Mouse (Mus musculus) heart, embryonic 10.5 days (tissue): ENCODE results near the gene Pdgfd. TPM values are rescaled to one million over a fixed set of nuclear protein-coding genes. Genes with fewer than 3 reads are reported as not detected.

Source experiments
- DNase-seq: peaks from one replicate; pipeline ENCODE4 v3.0.0-alpha.2; 2017; ENCODE audit warnings: low spot score
- H3K27ac ChIP-seq: fragments of 300-500 bp; sonication (generic); 2 replicates; pipeline ENCODE4 v1.5.1; 2016; ENCODE audit warnings: mild to moderate bottlenecking
- H3K27me3 ChIP-seq: fragments of 300-500 bp; sonication (generic); 2 replicates; pipeline ENCODE4 v1.6.1; 2016; ENCODE audit warnings: mild to moderate bottlenecking; ENCODE audit not compliant: poor library complexity, insufficient read depth, severe bottlenecking
- H3K36me3 ChIP-seq: fragments of 300-500 bp; sonication (generic); 2 replicates; pipeline ENCODE4 v1.6.1; 2016; ENCODE audit warnings: mild to moderate bottlenecking, moderate library complexity
- H3K4me1 ChIP-seq: fragments of 300-500 bp; sonication (generic); 2 replicates; pipeline ENCODE4 v1.6.1; 2016; ENCODE audit warnings: mild to moderate bottlenecking
- H3K4me3 ChIP-seq: fragments of 300-500 bp; sonication (generic); 2 replicates; pipeline ENCODE4 v1.5.1; 2016; ENCODE audit warnings: mild to moderate bottlenecking, moderate library complexity
- H3K9me3 ChIP-seq: fragments of 300-500 bp; sonication (generic); 2 replicates; pipeline ENCODE4 v1.6.1; 2016; ENCODE audit warnings: mild to moderate bottlenecking, moderate library complexity
- WGBS: fragments of 180-500 bp; shearing (Covaris S2); methylation state at CpG from one replicate; pipeline ENCODE4 v1.1.7; 2016; 5-methylcytosine and 5-hydroxymethylcytosine counted together
- polyA plus RNA-seq: library from polyadenylated mRNA; unstranded; fragments of >200 nt; fragmentation: Nextera tagmentation; extraction: Ambion mirVana; gene quantifications from 2 replicates; pipeline ENCODE4 v1.2.1, GENCODE M21; 2016

The Pdgfd gene
- polyA plus RNA-seq, 1 experiment from 2014 or later, result 8.8 TPM

DNA sequence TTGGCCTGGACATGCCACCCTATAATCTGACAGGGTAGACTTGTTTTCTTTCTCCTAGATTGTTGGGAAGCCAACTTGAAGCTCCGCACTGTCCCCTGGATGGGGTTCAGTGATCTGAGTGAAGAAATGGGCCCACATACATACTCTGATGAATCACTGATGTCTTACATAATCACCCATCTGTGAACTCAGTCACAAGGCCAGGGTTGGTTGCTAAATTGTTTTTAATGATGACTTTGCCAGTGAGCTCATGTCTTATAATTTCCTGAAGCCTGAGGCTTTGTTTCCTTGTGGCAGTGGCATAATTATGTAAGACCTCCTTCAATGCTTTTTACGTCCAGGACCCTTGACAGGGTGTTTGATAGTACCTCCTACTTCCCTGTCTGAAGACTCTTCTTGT, 96.4 kb downstream of the Pdgfd start:
- no peaks in the 10 kb centered on the region for H3K27me3 ChIP-seq
- H3K36me3 ChIP-seq, result no peaks in the 10 kb centered on the region
- DNase-seq, result no peak
- no peak overlapping the region for H3K27ac ChIP-seq
- H3K4me1 ChIP-seq, result peaks cover 4% of the 10 kb centered on the region; the same call in 1 of the 2 replicates
- WGBS, result 81% methylated on average over 2 of the region's 2 CpGs
- no peak overlapping the region for H3K4me3 ChIP-seq
- H3K9me3 ChIP-seq, result no peaks in the 10 kb centered on the region

DNA sequence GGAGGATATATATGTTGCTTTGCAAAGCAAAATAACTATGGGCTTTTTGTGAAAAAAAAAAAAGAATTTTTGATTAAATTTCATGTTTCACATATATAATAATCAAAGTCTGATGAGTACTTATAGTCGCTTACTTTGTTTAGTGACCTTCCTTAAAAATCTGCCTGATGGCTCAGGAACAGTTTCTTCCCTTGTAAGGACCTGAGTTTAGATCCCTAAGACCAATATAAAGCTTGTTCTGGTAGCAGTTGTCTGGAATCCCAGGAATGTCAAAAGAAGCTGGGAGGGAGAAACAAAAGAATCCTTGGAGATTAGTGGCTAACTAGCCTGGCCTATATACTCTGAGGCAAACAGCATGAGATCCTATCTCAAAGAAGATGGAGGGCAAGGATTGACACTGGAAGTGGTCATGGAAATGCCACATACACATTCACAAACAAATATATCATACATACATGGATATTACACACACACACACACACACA, 101.5 kb downstream of the Pdgfd start, which contains the start of gene Ddi1:
TSS of gene Ddi1 (minus strand) at position 51 of the 485 bp plus-strand sequence.
- Histone ChIP-seq H3K4me3 (no peak within 1 kb of the TSS), H3K9me3 (no peaks in the 10 kb centered on the region), H3K36me3 (no peaks in the 10 kb centered on the region), H3K27ac (peak within 1 kb of the TSS; percentile 36), H3K4me1 (peaks cover 7% of the 10 kb centered on the region; the same call in 1 of the 2 replicates), H3K27me3 (no peaks in the 10 kb centered on the region)
- DNase-seq, result no peak
- 70% methylated on average over 1 of the region's 1 CpGs for WGBS

DNA sequence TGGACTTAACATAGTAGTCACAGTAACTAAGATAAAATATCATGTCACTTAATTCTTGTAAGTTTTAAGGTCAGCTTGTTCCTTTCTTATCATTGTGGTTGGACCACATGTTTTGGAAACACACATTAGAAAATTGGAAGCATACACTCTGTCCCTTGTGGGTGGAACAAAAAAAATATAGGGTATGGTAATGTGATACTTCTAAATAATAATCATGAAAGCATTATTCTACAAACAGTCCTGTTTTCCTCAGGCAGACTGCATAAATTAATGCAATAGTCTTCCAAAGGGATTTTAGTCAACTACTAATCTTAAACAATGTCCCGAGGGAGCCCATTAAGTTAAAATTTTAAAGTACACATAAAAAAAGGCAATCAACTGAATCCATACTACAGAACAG, 108.0 kb downstream of the Pdgfd start:
- no peak overlapping the region for H3K4me3 ChIP-seq
- 83% methylated on average over 1 of the region's 1 CpGs for WGBS
- H3K36me3 ChIP-seq, result no peaks in the 10 kb centered on the region
- H3K9me3 ChIP-seq, result no peaks in the 10 kb centered on the region
- no peak for DNase-seq
- no peak overlapping the region for H3K27ac ChIP-seq
- no peaks in the 10 kb centered on the region for H3K4me1 ChIP-seq
- H3K27me3 ChIP-seq, result no peaks in the 10 kb centered on the region

DNA sequence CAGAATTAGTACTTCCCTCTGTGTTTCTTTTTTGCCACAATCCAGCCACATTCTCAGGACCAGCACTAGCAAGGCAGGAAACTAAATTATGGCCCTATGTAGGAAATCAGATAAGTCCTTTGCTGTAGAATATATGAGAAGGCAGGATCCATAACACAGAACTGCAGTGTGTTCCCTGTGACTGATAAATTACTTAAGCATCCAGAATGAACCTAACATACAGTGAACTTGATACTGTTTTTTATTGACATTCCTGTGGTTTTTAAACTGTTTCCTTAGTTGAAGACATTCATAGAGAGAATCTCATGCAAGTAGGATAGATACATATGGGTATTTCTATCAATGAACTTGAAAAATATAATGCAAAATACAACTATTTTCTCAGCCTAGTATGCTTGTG, 109.1 kb downstream of the Pdgfd start:
- DNase-seq, result no peak
- H3K36me3 ChIP-seq, result no peaks in the 10 kb centered on the region
- no peak overlapping the region for H3K4me3 ChIP-seq
- H3K9me3 ChIP-seq, result no peaks in the 10 kb centered on the region
- H3K4me1 ChIP-seq, result no peaks in the 10 kb centered on the region
- no peak overlapping the region for H3K27ac ChIP-seq
- H3K27me3 ChIP-seq, result no peaks in the 10 kb centered on the region

DNA sequence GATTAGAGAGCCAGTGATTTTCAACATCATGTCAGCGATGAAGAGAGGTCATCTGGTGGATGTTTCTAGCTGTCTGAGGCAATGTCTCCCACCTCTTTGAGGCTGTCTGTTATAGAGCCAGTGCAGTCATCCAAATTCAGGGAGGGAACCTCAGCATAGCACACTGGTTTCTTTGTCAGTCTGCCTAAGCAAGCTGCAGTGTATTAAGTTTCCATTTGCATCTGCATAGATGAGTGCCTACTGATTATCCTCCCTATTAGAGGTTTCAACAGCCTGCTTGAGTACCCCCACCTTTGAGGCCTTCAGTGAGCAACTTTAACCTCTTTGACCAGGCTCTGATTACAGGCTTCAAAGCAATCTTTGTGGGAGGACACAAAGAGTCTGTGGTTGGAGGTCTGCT, 118.4 kb downstream of the Pdgfd start:
- H3K36me3 ChIP-seq, result no peaks in the 10 kb centered on the region
- no peak for DNase-seq
- peaks cover 8% of the 10 kb centered on the region for H3K4me1 ChIP-seq
- no peak overlapping the region for H3K4me3 ChIP-seq
- H3K27me3 ChIP-seq, result no peaks in the 10 kb centered on the region
- 67% methylated on average over 1 of the region's 1 CpGs for WGBS
- H3K27ac ChIP-seq, result no peak overlapping the region
- H3K9me3 ChIP-seq, result no peaks in the 10 kb centered on the region

DNA sequence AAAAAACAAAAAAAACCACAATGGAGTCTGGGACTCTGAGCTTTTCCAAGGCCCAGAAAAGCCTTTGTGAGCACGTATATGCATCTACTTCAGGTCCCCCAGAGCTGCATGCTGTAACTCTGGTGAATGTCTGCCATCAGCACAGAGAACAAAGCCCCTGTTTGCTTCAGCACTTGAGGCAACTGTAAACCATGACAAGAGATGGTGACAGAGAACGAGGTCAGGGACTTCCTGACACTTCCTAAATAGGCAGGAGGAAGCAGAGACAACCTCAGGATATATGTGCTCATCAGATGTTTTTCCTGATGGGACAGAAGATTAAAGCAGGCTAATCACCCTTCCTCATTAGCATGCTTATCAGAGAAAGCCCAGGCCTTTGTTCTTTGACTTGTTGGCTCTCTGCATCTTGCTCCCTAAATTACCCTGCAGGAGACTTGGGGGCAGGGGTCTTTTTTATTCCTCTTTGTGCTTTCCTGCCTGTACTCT, 120.9 kb downstream of the Pdgfd start:
- H3K4me1 ChIP-seq, result peaks cover 8% of the 10 kb centered on the region
- H3K27me3 ChIP-seq, result no peaks in the 10 kb centered on the region
- H3K4me3 ChIP-seq, result no peak overlapping the region
- WGBS, result 8% methylated on average over 2 of the region's 2 CpGs
- peak; percentile 75 for DNase-seq
- no peaks in the 10 kb centered on the region for H3K36me3 ChIP-seq
- peak overlapping the region; percentile 59; the same call in 1 of the 2 replicates for H3K27ac ChIP-seq
- H3K9me3 ChIP-seq, result no peaks in the 10 kb centered on the region

DNA sequence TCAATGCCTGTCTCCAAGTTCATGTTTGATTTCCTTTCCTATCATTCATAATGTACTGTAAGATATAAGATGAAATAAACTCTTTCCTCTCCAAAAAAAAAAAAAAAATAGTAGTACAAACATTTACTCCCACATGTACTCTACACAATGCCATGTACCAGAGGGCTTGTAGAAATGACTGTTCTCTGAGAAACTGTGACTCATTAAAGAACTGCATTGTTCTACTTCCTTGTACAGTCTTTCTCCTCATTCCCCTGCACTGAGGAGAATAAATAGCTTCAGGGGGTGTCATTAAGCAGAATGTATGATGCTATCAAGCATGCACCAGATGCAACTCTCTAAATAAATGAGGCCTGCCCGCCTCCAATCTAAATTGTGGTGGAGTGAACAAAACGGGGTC, 130.2 kb downstream of the Pdgfd start:
- no peaks in the 10 kb centered on the region for H3K36me3 ChIP-seq
- DNase-seq, result no peak
- H3K27me3 ChIP-seq, result no peaks in the 10 kb centered on the region
- WGBS, result 77% methylated on average over 2 of the region's 2 CpGs
- no peak overlapping the region for H3K4me3 ChIP-seq
- H3K9me3 ChIP-seq, result no peaks in the 10 kb centered on the region
- no peak overlapping the region for H3K27ac ChIP-seq
- no peaks in the 10 kb centered on the region for H3K4me1 ChIP-seq

DNA sequence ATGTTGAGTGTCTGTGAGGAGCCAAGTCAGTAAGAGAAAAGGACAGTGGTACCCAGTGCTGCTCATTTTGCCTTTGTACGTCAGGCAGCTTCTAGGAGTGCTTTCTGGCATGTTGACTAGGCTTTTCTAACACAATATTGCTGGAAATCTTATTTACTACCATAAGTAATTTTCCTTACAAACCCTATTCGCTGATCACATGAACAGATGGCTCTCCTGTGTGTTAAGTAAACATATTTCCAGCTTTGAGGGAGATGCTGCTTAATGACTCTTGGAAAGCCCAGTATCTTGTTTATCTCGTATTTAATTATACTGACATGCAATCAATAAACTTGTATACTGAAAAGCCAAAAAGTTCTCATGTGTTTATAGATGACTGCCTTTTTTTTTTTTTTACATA, 133.7 kb downstream of the Pdgfd start:
- no peak for DNase-seq
- WGBS, result 81% methylated on average over 3 of the region's 3 CpGs
- no peaks in the 10 kb centered on the region for H3K36me3 ChIP-seq
- no peak overlapping the region for H3K4me3 ChIP-seq
- H3K9me3 ChIP-seq, result no peaks in the 10 kb centered on the region
- H3K4me1 ChIP-seq, result no peaks in the 10 kb centered on the region
- H3K27me3 ChIP-seq, result no peaks in the 10 kb centered on the region
- H3K27ac ChIP-seq, result no peak overlapping the region

DNA sequence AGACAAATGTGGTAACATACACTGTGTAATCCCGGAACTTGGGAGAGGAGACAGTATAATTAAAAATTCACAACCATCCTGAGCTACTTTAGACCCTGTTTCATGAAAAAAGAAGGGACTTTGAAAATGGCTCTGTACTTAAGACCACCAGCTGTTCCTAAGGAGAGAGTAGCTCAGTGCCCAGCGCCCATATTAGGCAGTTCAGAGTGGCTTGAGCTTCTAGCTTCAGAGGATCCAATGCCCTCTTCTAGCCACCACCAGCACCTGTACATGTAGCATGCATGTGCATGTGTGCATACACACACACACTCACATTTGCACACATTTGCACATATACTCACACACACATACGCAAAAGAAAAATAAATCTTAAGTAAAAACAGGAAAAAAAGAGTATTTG, 136.2 kb downstream of the Pdgfd start:
- DNase-seq, result no peak
- 83% methylated on average over 3 of the region's 3 CpGs for WGBS
- no peaks in the 10 kb centered on the region for H3K4me1 ChIP-seq
- H3K36me3 ChIP-seq, result no peaks in the 10 kb centered on the region
- no peaks in the 10 kb centered on the region for H3K27me3 ChIP-seq
- H3K9me3 ChIP-seq, result no peaks in the 10 kb centered on the region
- no peak overlapping the region for H3K4me3 ChIP-seq
- no peak overlapping the region for H3K27ac ChIP-seq

DNA sequence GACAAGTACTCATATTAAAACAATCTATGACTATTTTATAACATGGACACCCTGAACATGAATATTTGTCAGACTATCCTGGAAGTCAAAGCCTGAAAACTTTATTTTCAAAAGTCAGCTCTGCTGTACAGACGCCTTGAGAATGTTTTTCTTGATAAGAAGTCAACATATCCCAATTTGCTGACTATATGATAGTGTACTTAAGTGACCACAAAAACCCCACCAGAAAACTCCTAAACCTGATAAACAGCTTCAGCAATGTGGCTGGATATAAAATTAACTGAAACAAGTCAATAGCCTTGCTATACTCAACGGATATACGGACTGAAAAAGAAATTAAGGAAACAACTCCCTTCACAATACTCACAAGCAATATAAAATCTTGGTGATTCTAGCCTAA, 137.5 kb downstream of the Pdgfd start:
- H3K27me3 ChIP-seq, result no peaks in the 10 kb centered on the region
- no peaks in the 10 kb centered on the region for H3K4me1 ChIP-seq
- H3K4me3 ChIP-seq, result no peak overlapping the region
- no peaks in the 10 kb centered on the region for H3K36me3 ChIP-seq
- 83% methylated on average over 3 of the region's 3 CpGs for WGBS
- DNase-seq, result no peak
- H3K27ac ChIP-seq, result no peak overlapping the region
- no peaks in the 10 kb centered on the region for H3K9me3 ChIP-seq

DNA sequence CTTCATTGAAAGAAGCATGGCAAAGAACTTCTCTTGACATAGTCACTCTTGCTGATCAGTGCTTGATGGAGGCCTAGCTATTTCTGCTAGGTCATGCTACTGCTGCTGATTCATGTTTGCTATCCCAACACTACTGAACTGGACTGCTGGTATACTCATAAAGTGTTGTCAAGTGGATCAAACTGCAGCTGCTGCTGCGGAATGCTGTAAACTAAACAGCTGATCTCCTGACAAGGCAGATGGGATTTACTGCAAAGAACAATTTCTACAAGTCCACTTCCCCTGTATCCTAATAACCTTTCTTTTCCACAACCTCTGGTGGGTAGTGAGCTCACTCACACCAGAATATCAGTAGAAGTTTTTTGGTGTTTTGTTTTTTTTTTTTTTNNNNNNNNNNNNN, 148.7 kb downstream of the Pdgfd start:
- no peaks in the 10 kb centered on the region for H3K36me3 ChIP-seq
- H3K9me3 ChIP-seq, result no peaks in the 10 kb centered on the region
- no peak for DNase-seq
- H3K27ac ChIP-seq, result no peak overlapping the region
- no peak overlapping the region for H3K4me3 ChIP-seq
- H3K27me3 ChIP-seq, result no peaks in the 10 kb centered on the region
- WGBS, result 82% methylated on average over 1 of the region's 1 CpGs
- no peaks in the 10 kb centered on the region for H3K4me1 ChIP-seq

DNA sequence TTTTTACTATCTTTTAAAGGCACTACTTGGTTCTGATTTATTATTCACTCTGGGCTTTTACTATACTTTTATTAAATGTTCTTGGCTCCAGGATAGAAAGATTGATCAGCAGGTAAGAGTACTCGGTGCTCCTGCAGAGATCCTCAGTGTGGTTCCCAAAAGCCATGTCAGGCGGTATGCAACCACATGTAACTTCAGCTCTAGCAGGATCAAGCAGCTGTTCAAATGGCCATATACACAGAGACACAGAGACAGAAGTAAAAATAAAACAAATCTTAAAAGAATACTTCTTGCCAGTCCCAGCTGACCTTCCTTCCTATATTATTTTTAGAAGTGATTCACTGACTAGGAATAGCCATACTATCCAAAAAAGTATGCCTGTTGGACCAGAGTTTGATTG, 157.0 kb downstream of the Pdgfd start:
- Histone ChIP-seq H3K27ac (no peak overlapping the region), H3K4me3 (no peak overlapping the region), H3K36me3 (no peaks in the 10 kb centered on the region), H3K9me3 (no peaks in the 10 kb centered on the region), H3K27me3 (no peaks in the 10 kb centered on the region), H3K4me1 (no peaks in the 10 kb centered on the region)
- WGBS, result 85% methylated on average over 2 of the region's 2 CpGs
- DNase-seq, result no peak

DNA sequence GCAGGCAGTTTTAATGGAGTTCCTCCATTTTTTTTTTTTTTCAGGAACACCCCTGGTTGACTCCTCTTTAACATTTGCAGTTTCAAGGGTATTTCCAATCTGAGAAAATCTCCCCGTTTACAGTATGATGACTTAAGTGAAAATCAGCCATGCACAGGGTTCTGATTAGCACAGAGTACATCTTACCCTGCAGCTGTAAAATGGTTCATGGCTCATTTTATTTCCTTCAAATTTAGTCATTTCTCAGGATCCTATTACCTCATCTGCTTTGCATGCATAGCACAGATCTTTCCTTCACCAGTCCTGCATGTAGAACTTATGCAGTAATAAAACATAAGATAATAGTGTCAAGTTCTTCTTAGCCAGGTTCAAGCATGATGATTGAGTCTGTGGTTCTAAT, 165.1 kb downstream of the Pdgfd start:
- Histone ChIP-seq H3K4me1 (no peaks in the 10 kb centered on the region), H3K27ac (no peak overlapping the region), H3K4me3 (no peak overlapping the region), H3K27me3 (no peaks in the 10 kb centered on the region), H3K9me3 (no peaks in the 10 kb centered on the region), H3K36me3 (no peaks in the 10 kb centered on the region)
- 85% methylated on average over 1 of the region's 1 CpGs for WGBS
- no peak for DNase-seq

DNA sequence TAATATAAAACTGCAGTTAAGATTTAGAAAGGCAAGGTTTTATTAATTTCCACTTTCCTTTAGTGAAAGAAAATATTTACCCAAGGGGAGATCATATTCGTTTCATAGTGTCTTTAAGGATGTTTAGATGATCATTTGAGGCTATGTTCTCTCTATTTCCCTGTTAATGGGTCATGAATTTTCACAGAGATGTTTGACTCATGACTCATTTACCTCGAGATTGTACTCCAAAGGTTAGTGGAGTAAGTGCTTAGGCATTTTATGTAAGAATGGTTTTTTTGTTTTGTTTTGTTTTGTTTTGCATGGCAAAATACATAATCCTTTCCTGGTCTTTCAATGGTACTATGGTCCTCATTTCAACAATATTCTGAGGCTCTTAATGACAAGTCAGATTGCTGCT, 167.9 kb downstream of the Pdgfd start:
- WGBS, result 59% methylated on average over 2 of the region's 2 CpGs

More for the DNA sequence above, 167.9 kb downstream of the Pdgfd start:
- Histone ChIP-seq H3K9me3 (no peaks in the 10 kb centered on the region), H3K27me3 (no peaks in the 10 kb centered on the region), H3K36me3 (no peaks in the 10 kb centered on the region), H3K4me3 (no peak overlapping the region), H3K27ac (no peak overlapping the region), H3K4me1 (no peaks in the 10 kb centered on the region)
- no peak for DNase-seq
